Mouse (Mus musculus) neural tube, embryonic 13.5 days (tissue): ENCODE results near the gene Slc10a4. TPM values are rescaled to one million over a fixed set of nuclear protein-coding genes. Genes with fewer than 3 reads are reported as not detected.
"Not testable (repeated sequence)": the region's sequence is repeated elsewhere in the genome, so short reads cannot be mapped to it uniquely, and the experiment has no call there.

Experiments
- ATAC-seq: fragments of 200-750 bp; cut with Nextera tagmentation; 2 replicates; pipeline ENCODE4 v1.8.0; 2017; ENCODE audit warnings: low read depth, mild to moderate bottlenecking, moderate TSS enrichment, moderate library complexity
- H3K27ac ChIP-seq: fragments of 300-500 bp; sonication (generic); replicated peaks from 2 replicates; pipeline ENCODE4 v1.5.1; 2015; ENCODE audit warnings: moderate library complexity, mild to moderate bottlenecking, inconsistent platforms
- H3K27me3 ChIP-seq: fragments of 300-500 bp; sonication (generic); 2 replicates; pipeline ENCODE4 v1.6.1; 2015; ENCODE audit warnings: mild to moderate bottlenecking, inconsistent platforms
- H3K36me3 ChIP-seq: fragments of 300-500 bp; sonication (generic); 2 replicates; pipeline ENCODE4 v1.6.1; 2015; ENCODE audit warnings: mild to moderate bottlenecking, inconsistent platforms
- H3K4me1 ChIP-seq: fragments of 300-500 bp; sonication (generic); replicated peaks from 2 replicates; pipeline ENCODE4 v1.6.1; 2015; ENCODE audit warnings: inconsistent platforms
- H3K4me2 ChIP-seq: fragments of 300-500 bp; sonication (generic); 2 replicates; pipeline ENCODE4 v1.6.1; 2015; ENCODE audit warnings: inconsistent platforms, mild to moderate bottlenecking, moderate library complexity
- H3K4me3 ChIP-seq: fragments of 300-500 bp; sonication (generic); 2 replicates; pipeline ENCODE4 v1.5.1; 2015; ENCODE audit warnings: mild to moderate bottlenecking, inconsistent platforms
- H3K9ac ChIP-seq: fragments of 300-500 bp; sonication (generic); 2 replicates; pipeline ENCODE4 v1.6.1; 2015; ENCODE audit warnings: moderate library complexity, mild to moderate bottlenecking, inconsistent platforms
- H3K9me3 ChIP-seq: fragments of 300-500 bp; sonication (generic); 2 replicates; pipeline ENCODE4 v1.6.1; 2016; ENCODE audit warnings: inconsistent platforms
- WGBS: fragments of 180-500 bp; shearing (Covaris S2); methylation state at CpG from one replicate; pipeline ENCODE4 v1.1.7; 2015; 5-methylcytosine and 5-hydroxymethylcytosine counted together
- polyA plus RNA-seq: library from polyadenylated mRNA; unstranded; fragments of >200 nt; fragmentation: Nextera tagmentation; extraction: Ambion mirVana; gene quantifications from 2 replicates; pipeline ENCODE4 v1.2.1, GENCODE M21; 2015

Slc10a4 gene
- polyA plus RNA-seq, 1 experiment from 2014 or later: 38.5 TPM

DNA sequence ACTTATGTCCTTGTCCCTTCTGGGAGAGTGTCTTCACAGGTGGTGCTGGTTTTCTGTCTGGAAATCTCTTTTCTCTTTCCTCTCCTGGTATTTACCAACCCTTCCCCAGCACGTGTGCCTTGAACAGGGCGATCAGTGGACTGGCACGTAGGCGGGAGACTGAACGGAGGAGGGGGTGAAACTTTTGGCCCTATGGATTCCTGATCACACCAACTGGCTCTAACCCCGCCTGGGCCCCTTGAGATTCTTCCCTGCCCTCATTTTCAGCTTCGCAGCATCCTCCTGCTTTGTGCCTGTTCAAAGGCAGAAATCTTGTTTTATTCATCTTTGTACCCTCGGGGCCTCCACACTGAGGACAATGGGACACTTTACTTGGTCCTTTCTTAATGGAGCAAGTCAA is 12.3 kb upstream of the Slc10a4 start:
- Histone ChIP-seq H3K36me3 (no peaks in the 10 kb centered on the region), H3K4me3 (no peak overlapping the region), H3K27me3 (no peaks in the 10 kb centered on the region), H3K4me1 (peaks cover 18% of the 10 kb centered on the region), H3K9me3 (no peaks in the 10 kb centered on the region), H3K9ac (no peak overlapping the region), H3K4me2 (no peak overlapping the region), H3K27ac (no peak overlapping the region)
- 36% methylated on average over 8 of the region's 8 CpGs for WGBS
- ATAC-seq: no peak

DNA sequence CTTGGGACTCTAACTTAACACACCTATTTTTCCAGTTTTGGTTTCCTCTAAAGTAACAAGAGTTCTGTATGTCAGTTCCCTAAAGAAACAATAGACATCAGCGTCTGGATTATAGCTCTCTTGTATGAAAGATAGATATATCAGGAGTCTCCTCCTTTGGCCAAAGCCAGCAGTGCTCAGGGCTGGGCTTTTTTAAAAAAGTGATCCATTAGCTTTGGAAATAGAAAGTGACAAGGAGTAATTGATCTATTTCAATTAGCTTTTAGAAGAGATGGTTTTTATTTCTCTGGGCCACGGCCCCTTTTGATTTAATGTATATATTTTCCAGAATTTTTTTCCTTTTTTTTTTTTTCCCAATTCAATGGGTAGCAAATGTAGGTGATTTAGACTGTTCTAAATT is 11.8 kb upstream of the Slc10a4 start:
- H3K36me3 ChIP-seq: no peaks in the 10 kb centered on the region
- 50% methylated on average over 2 of the region's 2 CpGs for WGBS
- ATAC-seq: no peak

DNA sequence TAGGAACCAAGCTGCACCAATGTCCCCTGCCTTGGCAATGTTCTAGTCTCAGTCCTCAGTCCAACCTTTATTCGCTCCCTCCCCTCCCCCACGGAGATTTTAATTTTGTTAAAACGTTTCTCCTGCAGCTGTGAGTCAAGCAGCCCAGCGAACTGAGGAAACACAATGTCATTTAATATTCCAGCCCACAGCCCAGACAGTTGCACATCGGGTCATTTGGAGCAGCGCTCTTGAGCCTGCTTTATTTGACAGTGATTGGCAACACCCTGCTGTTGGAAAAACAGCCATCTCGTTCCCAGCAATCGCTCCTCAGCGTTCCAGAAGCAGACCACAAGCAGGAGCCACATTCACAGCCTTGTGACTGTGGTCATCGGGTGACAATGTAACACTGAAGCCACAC is 11.3 kb upstream of the Slc10a4 start:
- H3K9ac ChIP-seq: no peak overlapping the region
- H3K4me3 ChIP-seq: no peak overlapping the region
- WGBS: 26% methylated on average over 10 of the region's 10 CpGs
- no peaks in the 10 kb centered on the region for H3K9me3 ChIP-seq
- ATAC-seq: no peak; the same call in 1 of the 2 replicates
- no peaks in the 10 kb centered on the region for H3K36me3 ChIP-seq
- H3K4me2 ChIP-seq: no peak overlapping the region
- peaks cover 18% of the 10 kb centered on the region for H3K4me1 ChIP-seq
- H3K27me3 ChIP-seq: no peaks in the 10 kb centered on the region
- no peak overlapping the region for H3K27ac ChIP-seq

More for the DNA sequence above, 11.8 kb upstream of the Slc10a4 start:
- no peak overlapping the region for H3K4me2 ChIP-seq
- no peak overlapping the region for H3K27ac ChIP-seq
- H3K4me3 ChIP-seq: no peak overlapping the region
- no peaks in the 10 kb centered on the region for H3K27me3 ChIP-seq
- no peaks in the 10 kb centered on the region for H3K9me3 ChIP-seq
- H3K9ac ChIP-seq: no peak overlapping the region
- peaks cover 18% of the 10 kb centered on the region for H3K4me1 ChIP-seq

DNA sequence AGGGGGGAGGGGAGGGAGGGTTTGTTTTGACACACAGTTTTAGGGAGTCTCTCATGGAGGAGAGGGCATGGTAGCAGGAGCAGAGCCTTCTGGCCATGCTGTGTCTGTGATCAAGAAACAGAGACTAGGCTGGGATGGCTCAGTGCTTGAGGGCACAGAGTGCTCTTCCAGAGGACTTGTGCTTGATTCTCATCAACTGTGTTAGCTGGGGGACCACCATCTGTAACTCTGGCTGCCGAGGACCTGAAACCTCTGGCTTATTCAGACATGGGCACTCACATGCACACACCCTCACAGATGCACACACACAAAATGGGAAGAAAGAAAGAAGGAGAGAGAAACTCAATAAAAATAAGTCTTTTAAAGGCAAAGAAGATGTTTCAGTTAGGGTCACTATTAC is 8.1 kb upstream of the Slc10a4 start:
- not testable (repeated sequence) for H3K4me3 ChIP-seq, ATAC-seq, H3K27ac ChIP-seq, H3K27me3 ChIP-seq, H3K9me3 ChIP-seq, H3K9ac ChIP-seq, H3K36me3 ChIP-seq, H3K4me2 ChIP-seq
- 95% methylated on average over 1 of the region's 1 CpGs for WGBS
- H3K4me1 ChIP-seq: peaks cover 14% of the 10 kb centered on the region

DNA sequence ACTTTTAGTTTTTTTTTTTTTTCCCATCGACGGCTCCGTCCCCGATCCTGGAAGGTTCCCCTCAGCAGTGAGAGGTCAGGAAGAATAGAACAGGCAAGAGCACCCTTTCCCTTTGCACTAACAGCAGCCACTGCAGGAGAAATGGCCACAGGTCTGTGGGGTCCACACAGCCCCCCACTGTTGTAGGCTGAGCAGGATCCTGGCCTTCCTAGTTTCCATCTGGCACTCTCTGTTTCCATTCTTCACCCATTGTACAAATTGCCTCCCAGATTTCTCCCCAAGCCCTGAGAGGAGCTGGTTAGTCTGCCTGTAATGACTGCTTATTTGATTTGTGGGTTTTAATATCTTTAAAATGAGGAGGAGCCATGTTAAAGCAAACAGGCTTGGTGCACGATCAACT is 2.6 kb upstream of the Slc10a4 start:
- no peak for ATAC-seq
- Histone ChIP-seq H3K9ac (no peak overlapping the region), H3K27me3 (peaks cover 26% of the 10 kb centered on the region), H3K4me2 (no peak overlapping the region), H3K36me3 (no peaks in the 10 kb centered on the region), H3K9me3 (no peaks in the 10 kb centered on the region), H3K4me1 (peaks cover 8% of the 10 kb centered on the region), H3K4me3 (no peak overlapping the region), H3K27ac (no peak overlapping the region)
- WGBS: 81% methylated on average over 5 of the region's 5 CpGs

DNA sequence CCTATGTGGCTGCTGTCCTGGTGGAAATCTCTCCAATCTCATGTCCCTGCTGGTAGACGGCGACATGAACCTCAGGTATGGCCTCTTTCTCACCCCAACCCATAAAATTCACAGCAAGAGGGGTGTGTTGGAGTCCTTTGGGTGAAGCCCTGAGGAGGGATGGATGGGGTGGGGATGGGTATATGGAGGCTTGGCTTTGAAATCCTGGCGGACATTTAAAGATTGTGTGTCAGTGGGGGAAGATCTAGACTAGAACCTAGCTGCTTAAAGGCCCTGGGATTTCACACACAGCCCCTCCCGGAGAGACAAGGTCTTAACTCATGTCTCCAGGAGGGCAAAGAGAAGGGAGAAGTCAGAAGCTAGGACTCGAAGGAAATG is 888 bp downstream of the Slc10a4 start:
- Histone ChIP-seq H3K4me1 (peaks cover 8% of the 10 kb centered on the region), H3K4me3 (peak overlapping the region; percentile 50), H3K36me3 (no peaks in the 10 kb centered on the region), H3K9ac (peak overlapping the region; percentile 72), H3K4me2 (peak overlapping the region; percentile 62), H3K9me3 (no peaks in the 10 kb centered on the region), H3K27me3 (peaks cover 26% of the 10 kb centered on the region), H3K27ac (0 out of 2 replicates have a peak overlapping the region, but pooled peaks have one; percentile 59)
- 39% methylated on average over 5 of the region's 5 CpGs for whole genome bisulfite sequencing
- 0 out of 2 replicates have a peak, but pooled peaks have one; percentile 3 for ATAC-seq

DNA sequence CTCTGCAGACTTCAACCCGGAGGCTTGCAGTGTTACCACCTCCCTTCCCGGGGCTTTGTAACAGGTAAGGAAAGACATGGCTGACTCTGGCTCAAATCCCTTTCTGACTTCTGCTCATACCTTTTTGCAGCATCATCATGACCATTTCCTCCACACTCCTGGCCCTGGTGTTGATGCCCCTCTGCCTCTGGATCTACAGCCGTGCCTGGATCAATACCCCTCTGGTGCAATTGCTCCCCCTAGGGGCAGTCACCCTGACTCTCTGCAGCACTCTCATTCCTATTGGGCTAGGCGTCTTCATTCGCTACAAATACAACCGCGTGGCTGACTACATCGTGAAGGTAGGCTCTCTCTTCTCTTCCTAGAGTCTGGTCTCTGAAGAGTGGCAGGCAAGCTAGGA is 1.5 kb downstream of the Slc10a4 start:
- H3K27me3 ChIP-seq: peaks cover 26% of the 10 kb centered on the region
- H3K9me3 ChIP-seq, ATAC-seq, H3K36me3 ChIP-seq, H3K27ac ChIP-seq, H3K9ac ChIP-seq, H3K4me3 ChIP-seq, H3K4me1 ChIP-seq: not testable (repeated sequence)
- H3K4me2 ChIP-seq: peak overlapping the region; percentile 62; the same call in 1 of the 2 replicates
- WGBS: 35% methylated on average over 8 of the region's 8 CpGs

DNA sequence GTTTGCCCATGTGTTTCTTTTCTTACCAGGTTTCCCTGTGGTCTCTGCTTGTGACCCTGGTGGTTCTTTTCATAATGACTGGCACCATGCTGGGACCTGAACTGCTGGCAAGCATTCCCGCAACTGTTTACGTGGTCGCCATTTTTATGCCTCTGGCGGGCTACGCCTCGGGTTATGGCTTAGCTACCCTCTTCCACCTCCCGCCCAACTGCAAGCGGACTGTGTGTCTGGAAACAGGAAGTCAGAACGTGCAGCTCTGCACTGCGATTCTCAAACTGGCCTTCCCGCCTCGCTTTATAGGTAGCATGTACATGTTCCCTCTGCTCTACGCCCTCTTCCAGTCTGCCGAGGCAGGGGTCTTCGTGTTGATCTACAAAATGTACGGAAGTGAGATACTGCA is 5.1 kb downstream of the Slc10a4 start:
- H3K9me3 ChIP-seq: not testable (repeated sequence)
- WGBS: 90% methylated on average over 15 of the region's 16 CpGs
- H3K27me3 ChIP-seq: peaks cover 33% of the 10 kb centered on the region

DNA sequence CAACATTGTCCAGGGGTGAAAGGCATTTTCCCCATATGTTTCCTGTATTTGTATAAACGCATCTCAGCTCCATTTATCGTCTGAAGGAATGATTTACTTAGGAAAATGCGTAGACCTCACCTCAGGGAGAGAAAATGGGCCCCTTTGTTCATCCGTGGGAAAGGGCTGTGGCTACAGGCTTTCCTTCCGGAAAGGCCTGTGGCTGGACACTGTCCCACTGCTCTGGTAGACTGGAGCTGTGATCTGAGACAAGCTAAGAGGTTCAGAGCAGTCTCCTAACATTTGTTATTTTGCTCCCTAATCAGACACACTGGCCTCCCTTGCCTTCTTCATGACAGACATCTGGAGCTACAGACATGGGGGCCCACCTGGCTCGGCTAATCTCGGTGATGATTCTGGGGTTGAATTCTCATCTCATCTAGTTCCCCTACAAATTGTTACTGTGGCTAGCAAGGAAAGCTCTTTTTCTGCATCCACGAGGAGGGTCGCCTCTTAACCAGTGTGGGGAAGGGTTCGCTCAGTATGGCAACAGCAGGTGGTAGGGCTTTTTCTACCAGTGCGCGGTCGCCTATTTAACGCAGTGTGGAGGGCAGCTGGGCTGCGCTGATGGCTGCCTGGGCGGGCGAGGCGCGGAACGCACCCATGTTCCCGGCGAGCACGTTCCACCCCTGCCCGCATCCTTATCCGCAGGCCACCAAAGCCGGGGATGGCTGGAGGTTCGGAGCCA is 6.4 kb downstream of the Slc10a4 start:
- ATAC-seq: peak; percentile 68
- H3K27me3 ChIP-seq: peaks cover 21% of the 10 kb centered on the region
- WGBS: 19% methylated on average over 27 of the region's 27 CpGs
- H3K27ac ChIP-seq, H3K36me3 ChIP-seq, H3K9ac ChIP-seq, H3K9me3 ChIP-seq: not testable (repeated sequence)
- peak overlapping the region; percentile 38 for H3K4me3 ChIP-seq
- peak overlapping the region; percentile 65 for H3K4me2 ChIP-seq
- peaks cover 12% of the 10 kb centered on the region for H3K4me1 ChIP-seq

More for the DNA sequence above, 5.1 kb downstream of the Slc10a4 start:
- not testable (repeated sequence) for H3K9ac ChIP-seq, H3K4me2 ChIP-seq, H3K36me3 ChIP-seq, H3K4me3 ChIP-seq, ATAC-seq, H3K27ac ChIP-seq
- H3K4me1 ChIP-seq: peaks cover 16% of the 10 kb centered on the region

DNA sequence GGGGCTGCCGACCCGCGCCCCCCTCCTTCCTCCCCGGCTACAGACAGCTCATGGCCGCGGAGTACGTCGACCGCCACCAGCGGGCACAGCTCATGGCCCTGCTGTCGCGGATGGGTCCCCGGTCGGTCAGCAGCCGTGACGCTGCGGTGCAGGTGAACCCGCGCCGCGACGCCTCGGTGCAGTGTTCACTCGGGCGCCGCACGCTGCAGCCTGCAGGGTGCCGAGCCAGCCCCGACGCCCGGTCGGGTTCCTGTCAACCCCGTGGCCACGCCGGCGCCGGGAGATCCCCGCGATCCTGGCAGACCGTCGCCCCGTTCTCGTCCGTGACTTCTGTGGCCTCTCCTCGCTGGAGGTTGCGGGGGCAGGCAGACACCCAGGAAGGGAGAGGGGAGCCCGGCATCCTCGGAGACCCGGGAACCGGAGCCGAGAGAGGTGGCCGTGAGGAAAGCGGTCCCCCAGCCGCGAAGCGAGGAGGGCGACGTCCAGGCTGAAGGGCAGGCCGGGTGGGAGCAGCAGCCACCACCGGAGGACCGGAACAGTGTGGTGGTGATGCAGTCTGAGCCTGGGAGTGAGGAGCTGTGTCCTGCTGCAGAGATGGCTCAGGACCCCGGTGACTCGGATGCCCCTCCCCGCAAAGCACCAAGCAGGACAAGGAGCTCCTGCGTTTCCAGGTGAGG is 7.1 kb downstream of the Slc10a4 start:
- not testable (repeated sequence) for H3K27ac ChIP-seq, H3K36me3 ChIP-seq, H3K9me3 ChIP-seq
- Histone ChIP-seq H3K27me3 (peaks cover 14% of the 10 kb centered on the region), H3K4me3 (peak overlapping the region; percentile 38), H3K4me1 (peaks cover 12% of the 10 kb centered on the region), H3K4me2 (peak overlapping the region; percentile 65), H3K9ac (peak overlapping the region; percentile 61)
- peak; percentile 78 for ATAC-seq
- WGBS: 4% methylated on average over 53 of the region's 65 CpGs

DNA sequence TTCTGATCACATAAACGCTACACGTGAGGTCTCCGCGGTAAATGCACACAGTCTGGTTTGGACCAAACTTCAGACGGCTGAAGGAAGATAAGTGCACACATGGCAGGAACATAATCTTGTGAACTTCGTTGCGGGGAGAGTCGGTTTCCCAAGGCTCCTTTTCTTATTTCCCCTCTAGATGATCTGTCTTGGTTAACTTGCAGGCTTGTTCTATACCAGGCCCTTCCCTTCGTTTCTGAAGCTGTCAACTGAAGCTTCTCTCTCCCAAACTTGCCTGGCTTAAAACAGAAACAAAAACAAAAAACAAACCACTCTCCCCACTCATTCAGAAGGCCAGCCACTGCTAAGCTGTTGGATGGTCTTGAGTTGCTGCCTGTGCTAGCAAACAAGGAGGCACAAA is 8.1 kb downstream of the Slc10a4 start:
- Histone ChIP-seq H3K36me3 (no peaks in the 10 kb centered on the region), H3K9ac (no peak overlapping the region), H3K9me3 (no peaks in the 10 kb centered on the region), H3K27ac (no peak overlapping the region), H3K4me1 (peaks cover 12% of the 10 kb centered on the region), H3K27me3 (peaks cover 13% of the 10 kb centered on the region), H3K4me2 (no peak overlapping the region), H3K4me3 (no peak overlapping the region)
- WGBS: 41% methylated on average over 9 of the region's 9 CpGs
- no peak for ATAC-seq

DNA sequence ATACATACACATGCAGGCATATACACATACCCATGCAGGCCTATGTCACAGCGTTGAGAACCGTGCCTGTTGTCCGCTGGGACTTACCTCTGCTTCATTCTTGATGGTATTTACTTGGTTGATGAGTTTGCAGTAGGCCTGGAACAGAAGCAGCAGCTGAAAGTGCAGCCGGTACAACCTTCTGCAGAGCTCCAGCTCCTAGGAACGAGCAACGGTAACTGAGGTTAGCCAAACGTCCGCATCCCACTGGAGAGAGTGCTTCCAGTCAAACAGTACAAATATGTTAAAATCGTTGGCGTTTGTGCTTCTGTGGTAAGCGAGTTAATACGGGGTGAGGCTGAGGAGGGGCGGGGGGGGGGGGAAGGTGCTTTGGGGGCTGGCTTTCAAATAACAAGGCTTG is 17.1 kb downstream of the Slc10a4 start:
- Histone ChIP-seq H3K4me1 (no peaks in the 10 kb centered on the region), H3K4me2 (no peak overlapping the region), H3K36me3 (peaks cover 60% of the 10 kb centered on the region), H3K27ac (no peak overlapping the region), H3K9ac (no peak overlapping the region), H3K9me3 (no peaks in the 10 kb centered on the region), H3K4me3 (no peak overlapping the region), H3K27me3 (no peaks in the 10 kb centered on the region)
- ATAC-seq: no peak
- 94% methylated on average over 13 of the region's 13 CpGs for WGBS
